ENCODE assay signal across 7 mouse cellular contexts in genomic region chr4:132973814-132974398, GRCm38 (mm10). TPM values are rescaled to one million over a fixed set of nuclear protein-coding genes. Genes with fewer than 3 reads are reported as not detected.
DNase-seq lines count a peak whose midpoint lies in the region; ATAC-seq and TF ChIP-seq lines count a peak whose summit lies in the region.

Gene Fgr, plus strand, starts transcription at chr4:132974095.

- peak within 1 kb of the TSS; percentile 37 for H3K4me2 ChIP-seq in embryonic facial prominence, embryonic 15.5 days (replicated peaks)

- peak; percentile 35 for DNase-seq in kidney, adult 9 months
- DNase-seq in thymus, adult 18-20 months = peak; percentile 68 to 83
- no peak for DNase-seq in gastrocnemius, adult 8-10 months (ENCODE audit: low spot score in 2 of 2)
- no peak for DNase-seq in right cerebral cortex, postnatal 36 days (ENCODE audit: low spot score in 2 of 2)

- TF ChIP-seq CTCF in bone marrow, adult 2 months (IDR thresholded peaks at IDR 0.05; ENCODE audit: control insufficient read depth, insufficient read depth, low read length) = no peak

- 2% methylated on average over 21 of the region's 21 CpGs for WGBS in bone marrow, adult 2 months
- WGBS in embryonic facial prominence, embryonic 15.5 days = 11% methylated on average over 21 of the region's 21 CpGs

- peaks cover 35% of the 10 kb centered on the region for H3K27me3 ChIP-seq in embryonic facial prominence, embryonic 15.5 days

- no peaks in the 10 kb centered on the region for H3K9me3 ChIP-seq in embryonic facial prominence, embryonic 15.5 days (replicated peaks)

- H3K9ac ChIP-seq in embryonic facial prominence, embryonic 15.5 days = no peak within 1 kb of the TSS

- H3K4me1 ChIP-seq in bone marrow, adult 2 months (ENCODE audit: control insufficient read depth, insufficient read depth, low read length) = peaks cover 14% of the 10 kb centered on the region
- peaks cover 20% of the 10 kb centered on the region for H3K4me1 ChIP-seq in embryonic facial prominence, embryonic 15.5 days

- ATAC-seq in embryonic facial prominence, embryonic 15.5 days (ENCODE audit: insufficient number of reproducible peaks, low FRiP score, low TSS enrichment, low read depth) = no peak
- ATAC-seq in megakaryocyte progenitor cell, adult 5-6 weeks (replicated peaks; ENCODE audit: poor library complexity) = peak; percentile 45; the same call in 1 of the 2 replicates

- TF ChIP-seq POLR2A in bone marrow, adult 2 months (IDR thresholded peaks at IDR 0.05; ENCODE audit: borderline replicate concordance, control insufficient read depth, low read depth, low read length) = no peak

- peak within 1 kb of the TSS; percentile 92 for H3K27ac ChIP-seq in bone marrow, adult 2 months (ENCODE audit: control insufficient read depth, insufficient read depth, low read depth, low read length, poor library complexity)
- H3K27ac ChIP-seq in embryonic facial prominence, embryonic 15.5 days (replicated peaks) = 0 out of 2 replicates have a peak within 1 kb of the TSS, but pooled peaks have one; percentile 18

- H3K4me3 ChIP-seq in bone marrow, adult 2 months (replicated peaks; ENCODE audit: control insufficient read depth, low read depth, low read length) = peak within 1 kb of the TSS; percentile 82
- H3K4me3 ChIP-seq in embryonic facial prominence, embryonic 15.5 days (replicated peaks) = peak within 1 kb of the TSS; percentile 16

- no peaks in the 10 kb centered on the region for H3K36me3 ChIP-seq in embryonic facial prominence, embryonic 15.5 days

RNA-seq across cellular contexts. Expression of gene Fgr, which starts in this region (rescaled TPM):
- polyA plus RNA-seq in bone marrow, adult 2 months (2011; ENCODE audit: insufficient read depth, insufficient read length, low replicate concordance, missing spikeins) = 16.1 and 53.3 TPM in 2 replicates
- polyA plus RNA-seq in embryonic facial prominence, embryonic 15.5 days (2015; fragmentation: Nextera tagmentation; extraction: Ambion mirVana) = 0.55 and 0.65 TPM in 2 replicates
- 3.2 and 3.4 TPM in 2 replicates for total RNA-seq in megakaryocyte progenitor cell, adult 5-6 weeks (2015)
- 2.5 and 3.0 TPM in 2 replicates for total RNA-seq in megakaryocyte progenitor cell, adult 5-6 weeks (2017)
- not detected for total RNA-seq in gastrocnemius, adult 8-10 months (2022)

Comparison
In these comparisons a context has a peak if more than half of its experiments do, and no peak if none do; other contexts are left out.
1. RNA of gene Fgr (polyA plus RNA-seq): 16.1 to 53.3 TPM in bone marrow, adult 2 months; 0.55 to 0.65 TPM in embryonic facial prominence, embryonic 15.5 days; every median in the first group is over 10 times any median in the second.
2. DNase-seq: peak in kidney, adult 9 months (single experiment) and thymus, adult 18-20 months (2 of 2); none in gastrocnemius, adult 8-10 months (0 of 2) and right cerebral cortex, postnatal 36 days (0 of 2).